Mouse (Mus musculus): ENCODE measurements around the gene Hivep2.

GRCm38 (mm10) chr10:13964501-13965281, 1.2 kb upstream of the Hivep2 start:
- TF ChIP-seq GATA1 (IDR thresholded peaks at IDR 0.05; ENCODE audit: borderline replicate concordance, low read length) (no peak), FLI1 (IDR thresholded peaks at IDR 0.05; ENCODE audit: low read length) (no peak)
